Mouse (Mus musculus): ENCODE results near the gene Apoa5. TPM values are rescaled to one million over a fixed set of nuclear protein-coding genes. Genes with fewer than 3 reads are reported as not detected.

Apoa5 gene
- 0.16 TPM in 1 of 2 replicates, not detected in the other for polyA plus RNA-seq (2012; ENCODE audit: low replicate concordance)

DNA sequence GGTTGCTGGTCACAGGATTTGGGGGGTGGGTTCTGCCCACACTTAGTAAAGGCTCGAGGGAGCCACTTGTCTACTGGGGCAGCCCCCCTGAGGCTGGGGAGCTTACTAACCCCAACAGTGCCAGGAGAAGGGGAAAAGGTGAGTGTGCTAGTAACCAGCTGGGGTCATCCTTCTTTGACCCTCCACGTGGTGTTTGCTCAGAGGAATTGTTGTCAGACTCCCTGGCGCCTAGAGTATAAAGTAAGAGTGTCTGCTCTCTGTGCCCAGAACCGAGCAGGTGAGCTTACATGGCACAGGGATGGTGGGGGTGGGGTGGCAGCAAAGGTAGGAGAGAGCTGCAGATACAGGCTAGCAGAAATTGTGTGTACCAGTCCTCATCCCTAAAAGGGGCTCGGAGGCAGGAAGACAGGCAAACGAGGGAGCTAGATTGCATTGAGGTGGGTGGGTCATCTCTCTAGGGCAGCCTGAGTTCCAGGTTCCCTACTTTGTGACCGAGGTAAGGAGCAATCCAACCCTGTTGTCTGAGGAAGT is at the start of gene Apoa5:
TSS of gene Apoa5 (plus strand) at position 291 of the 531 bp plus-strand sequence.

DNA sequence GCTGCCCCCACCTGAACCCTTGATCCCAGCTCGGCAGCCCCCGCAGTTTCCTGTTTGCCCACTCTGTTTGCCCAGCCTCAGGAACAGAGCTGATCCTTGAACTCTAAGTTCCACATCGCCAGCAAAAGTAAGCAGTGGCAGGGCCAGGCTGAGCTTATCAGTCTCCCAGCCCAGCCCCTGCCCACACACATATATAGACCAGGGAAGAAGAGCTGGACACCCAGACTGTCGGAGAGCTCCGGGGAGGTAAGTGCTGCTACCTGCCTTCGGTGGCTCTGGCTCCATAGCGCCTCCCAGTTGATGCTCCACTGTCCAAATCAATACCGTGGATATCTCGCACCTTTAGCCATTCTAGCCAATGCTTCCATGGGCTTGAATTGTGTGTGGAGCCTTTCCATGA is 39.9 kb upstream of the Apoa5 start, which contains the start of gene Apoa1:
TSS of gene Apoa1 (plus strand) at position 90 of the 400 bp plus-strand sequence.

DNA sequence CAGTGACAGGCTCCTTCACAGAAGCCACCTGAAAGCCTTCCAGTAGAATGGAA is 33.0 kb upstream of the Apoa5 start, which contains the start of gene Apoc3:
TSS of gene Apoc3 (minus strand) at position 41 of the 53 bp plus-strand sequence.

DNA sequence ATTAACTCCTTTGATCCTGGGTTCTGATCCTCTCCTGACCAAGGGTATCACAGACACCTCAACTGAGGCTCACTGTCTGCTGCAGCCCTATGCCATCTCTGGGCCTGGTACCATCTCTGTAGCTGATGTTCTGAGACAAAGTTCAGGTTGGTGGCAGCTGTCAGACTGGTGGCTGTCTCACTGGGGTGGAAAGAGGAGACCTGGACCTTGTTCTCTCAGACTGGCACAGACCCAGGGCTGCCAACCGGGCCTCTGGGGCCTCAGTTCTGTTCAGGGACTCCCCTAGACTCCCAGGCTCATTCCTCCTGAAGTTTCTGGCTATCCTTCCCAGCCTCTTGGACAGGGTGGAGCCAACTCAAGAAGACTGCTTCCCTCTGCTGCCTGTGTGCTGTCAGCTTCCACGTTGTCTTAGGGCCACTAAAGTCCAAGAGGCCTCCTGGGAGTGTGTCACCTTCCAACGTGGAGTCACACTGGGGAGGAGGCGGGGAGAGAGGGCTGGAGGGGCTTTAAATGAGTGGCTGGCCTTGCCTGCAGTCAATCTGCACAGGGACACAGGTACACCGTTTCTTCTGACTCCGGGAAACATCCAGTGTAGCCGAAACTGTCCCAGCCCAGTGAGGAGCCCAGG is 27.8 kb upstream of the Apoa5 start, which contains the start of gene Apoa4:
TSS of gene Apoa4 (plus strand) at position 171 of the 628 bp plus-strand sequence.

DNA sequence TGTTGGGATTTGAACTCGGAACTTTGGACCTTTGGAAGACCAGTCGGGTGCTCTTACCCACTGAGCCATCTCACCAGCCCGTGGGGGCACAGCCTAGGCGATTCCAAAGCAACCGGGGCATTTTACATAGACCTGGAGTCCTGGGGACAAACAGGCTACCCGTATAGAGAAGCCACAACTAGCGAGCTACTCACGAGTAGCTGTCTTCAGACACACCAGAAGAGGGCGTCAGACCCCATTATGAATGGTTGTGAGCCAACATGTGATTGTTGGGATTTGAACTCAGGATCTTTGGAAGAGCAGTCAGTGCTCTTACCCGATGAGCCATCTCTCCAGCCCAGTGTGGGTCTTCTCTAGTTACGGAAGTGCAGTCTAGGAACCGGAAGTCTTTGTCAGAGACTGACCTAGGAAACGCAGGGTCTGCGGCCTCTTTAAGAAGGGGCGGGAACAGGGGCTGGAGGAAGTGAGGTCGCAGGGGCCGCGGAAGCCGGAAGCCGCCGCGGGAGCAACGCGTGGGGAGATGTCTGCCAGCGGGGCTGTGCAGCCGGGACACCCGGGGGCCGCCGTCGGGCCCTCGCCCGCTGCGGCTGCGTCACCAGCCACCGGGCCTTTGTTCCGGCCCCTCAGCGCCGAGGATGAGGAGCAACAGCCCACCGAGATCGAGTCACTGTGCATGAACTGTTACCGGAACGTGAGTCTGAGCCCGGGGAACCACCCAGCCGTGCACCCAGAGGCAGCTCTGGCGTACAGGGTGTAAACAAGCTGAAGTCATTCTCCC is 4.4 kb downstream of the Apoa5 start, which contains the start of gene Zpr1:
TSS of gene Zpr1 (plus strand) at position 388 of the 778 bp plus-strand sequence.

DNA sequence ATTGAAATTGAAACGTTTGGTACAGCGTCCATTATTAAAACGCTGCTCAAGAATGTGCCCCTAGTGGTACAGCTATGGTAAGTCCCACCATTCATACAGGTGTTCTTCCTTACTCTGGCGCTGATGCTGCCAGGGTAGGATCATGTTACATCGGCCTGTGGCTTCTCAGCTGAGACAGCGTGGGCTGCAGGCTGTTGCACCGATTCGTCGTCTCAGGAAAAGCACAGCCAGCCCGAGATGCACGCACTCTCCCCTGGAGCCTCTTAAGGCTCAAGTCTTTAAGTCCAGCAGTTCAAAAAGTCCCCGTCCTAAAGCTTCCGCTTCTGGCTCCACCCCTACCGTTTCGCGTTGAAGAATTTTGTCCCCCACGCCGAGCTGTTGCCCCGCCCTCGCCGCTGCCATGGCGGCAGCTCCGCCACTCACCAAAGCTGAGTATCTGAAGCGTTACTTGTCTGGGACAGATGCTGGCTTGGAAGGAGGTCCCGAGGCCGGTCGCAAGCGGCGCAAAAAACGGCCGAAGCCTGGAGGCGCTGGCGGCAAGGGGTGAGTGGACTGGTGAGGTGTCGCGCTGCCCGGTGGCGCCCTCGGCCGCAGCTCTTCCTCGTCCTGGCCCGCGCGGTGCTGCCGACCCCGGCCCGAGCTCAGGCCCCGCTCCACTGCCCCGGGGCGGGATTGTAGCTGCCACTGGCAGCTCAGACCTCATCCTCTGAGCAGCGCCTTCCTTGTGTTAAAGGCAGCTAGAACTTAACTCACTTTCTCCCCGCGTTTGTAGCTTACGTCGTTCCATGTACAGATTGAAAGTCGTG is 14.4 kb downstream of the Apoa5 start, which contains the start of gene Bud13:
TSS of gene Bud13 (plus strand) at position 378 of the 806 bp plus-strand sequence.

DNA sequence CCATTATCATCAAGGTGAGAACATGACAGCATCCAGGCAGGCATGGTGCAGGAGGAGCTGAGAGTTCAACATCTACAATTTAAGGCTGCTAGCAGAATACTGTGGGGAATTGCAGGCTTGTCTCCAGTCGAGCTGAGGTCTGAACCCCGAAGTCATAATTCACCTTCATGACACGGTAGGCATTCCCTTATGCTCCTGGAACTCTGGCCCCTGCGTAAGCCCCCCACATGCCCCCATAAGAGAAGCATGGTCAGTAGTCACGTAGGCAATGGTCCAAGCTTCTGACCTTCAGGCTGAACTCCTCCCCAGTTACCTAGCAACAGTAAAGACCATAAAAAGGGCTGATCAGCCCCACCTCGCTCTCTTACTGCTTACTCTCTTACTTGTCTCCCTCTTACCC is 51.5 kb downstream of the Apoa5 start, which contains the start of gene 4931429L15Rik:
TSS of gene 4931429L15Rik (minus strand) at position 101 of the 400 bp plus-strand sequence.

Other genes with a start within 250 kb of the Apoa5 start
- gene Apoa1, start 40.1 kb upstream of the Apoa5 start, polyA plus RNA-seq (2012; ENCODE audit: low replicate concordance) = 0.35 and 0.46 TPM in 2 replicates
- gene Apoc3, start 33.0 kb upstream of the Apoa5 start, polyA plus RNA-seq (2012; ENCODE audit: low replicate concordance) = not detected in 2 replicates
- gene Apoa4, start 27.9 kb upstream of the Apoa5 start, polyA plus RNA-seq (2012; ENCODE audit: low replicate concordance) = 0.09 and 0.19 TPM in 2 replicates
- 33.0 and 41.9 TPM in 2 replicates for gene Zpr1, start 4.4 kb downstream of the Apoa5 start, polyA plus RNA-seq (2012; ENCODE audit: low replicate concordance)
- gene Bud13, start 14.4 kb downstream of the Apoa5 start, polyA plus RNA-seq (2012; ENCODE audit: low replicate concordance) = 6.3 and 17.0 TPM in 2 replicates
- not detected in 2 replicates for gene 4931429L15Rik, start 51.4 kb downstream of the Apoa5 start, polyA plus RNA-seq (2012; ENCODE audit: low replicate concordance)